Mouse (Mus musculus): ENCODE measurements around the gene Dhx36. TPM values are rescaled to one million over a fixed set of nuclear protein-coding genes. Genes with fewer than 3 reads are reported as not detected.

Gene Dhx36
- polyA plus RNA-seq, 1 experiment: 0.19 TPM

- H3K4me3 ChIP-seq (replicated peaks): no peak overlapping the region
- no peaks in the 10 kb centered on the region for H3K27me3 ChIP-seq (ENCODE audit: control insufficient read depth)
- H3K4me1 ChIP-seq (ENCODE audit: control insufficient read depth): peaks cover 4% of the 10 kb centered on the region; the same call in 1 of the 2 replicates
- no peaks in the 10 kb centered on the region for H3K9me3 ChIP-seq (ENCODE audit: control insufficient read depth, low read length)
- TF ChIP-seq TAL1 (IDR thresholded peaks at IDR 0.05; ENCODE audit: low read length) (no peak), GATA1 (IDR thresholded peaks at IDR 0.05; ENCODE audit: low read length) (no peak)
- peaks cover 67% of the 10 kb centered on the region for H3K36me3 ChIP-seq (ENCODE audit: control insufficient read depth)
Measured at GRCm38 (mm10) chr3:62464276-62464675, 42.5 kb downstream of the Dhx36 start.

GRCm38 (mm10) chr3:62459483-62459882 is 47.3 kb downstream of the Dhx36 start:
- H3K9me3 ChIP-seq (ENCODE audit: control insufficient read depth, low read length): no peaks in the 10 kb centered on the region
- peaks cover 26% of the 10 kb centered on the region for H3K36me3 ChIP-seq (ENCODE audit: control insufficient read depth)
- no peak overlapping the region for H3K4me3 ChIP-seq (replicated peaks)
- H3K4me1 ChIP-seq (ENCODE audit: control insufficient read depth): peaks cover 3% of the 10 kb centered on the region; the same call in 1 of the 2 replicates
- TF ChIP-seq GATA1 (IDR thresholded peaks at IDR 0.05; ENCODE audit: low read length) (no peak), TAL1 (IDR thresholded peaks at IDR 0.05; ENCODE audit: low read length) (no peak)
- H3K27me3 ChIP-seq (ENCODE audit: control insufficient read depth): no peaks in the 10 kb centered on the region

- H3K4me1 ChIP-seq (ENCODE audit: control insufficient read depth): no peaks in the 10 kb centered on the region
Measured at GRCm38 (mm10) chr3:62458284-62459013, 48.4 kb downstream of the Dhx36 start.

GRCm38 (mm10) chr3:62455854-62456253 is 51.0 kb downstream of the Dhx36 start:
- Histone ChIP-seq H3K4me1 (ENCODE audit: control insufficient read depth) (no peaks in the 10 kb centered on the region), H3K27me3 (ENCODE audit: control insufficient read depth) (no peaks in the 10 kb centered on the region), H3K36me3 (ENCODE audit: control insufficient read depth) (peaks cover 5% of the 10 kb centered on the region), H3K4me3 (replicated peaks) (no peak overlapping the region), H3K9me3 (ENCODE audit: control insufficient read depth, low read length) (no peaks in the 10 kb centered on the region)
- TF ChIP-seq GATA1 (IDR thresholded peaks at IDR 0.05; ENCODE audit: low read length) (no peak), TAL1 (IDR thresholded peaks at IDR 0.05; ENCODE audit: low read length) (no peak)

More at GRCm38 (mm10) chr3:62458284-62459013, 48.4 kb downstream of the Dhx36 start:
- TF ChIP-seq GATA1 (IDR thresholded peaks at IDR 0.05; ENCODE audit: low read length) (no peak), TAL1 (IDR thresholded peaks at IDR 0.05; ENCODE audit: low read length) (no peak)
- Histone ChIP-seq H3K9me3 (ENCODE audit: control insufficient read depth, low read length) (no peaks in the 10 kb centered on the region), H3K36me3 (ENCODE audit: control insufficient read depth) (peaks cover 17% of the 10 kb centered on the region), H3K4me3 (replicated peaks) (no peak overlapping the region), H3K27me3 (ENCODE audit: control insufficient read depth) (no peaks in the 10 kb centered on the region)

GRCm38 (mm10) chr3:62454096-62454495 is 52.7 kb downstream of the Dhx36 start:
- Histone ChIP-seq H3K9me3 (ENCODE audit: control insufficient read depth, low read length) (no peaks in the 10 kb centered on the region), H3K27me3 (ENCODE audit: control insufficient read depth) (no peaks in the 10 kb centered on the region)

GRCm38 (mm10) chr3:62452961-62453360 is 53.8 kb downstream of the Dhx36 start:
- Histone ChIP-seq H3K9me3 (ENCODE audit: control insufficient read depth, low read length) (no peaks in the 10 kb centered on the region), H3K27me3 (ENCODE audit: control insufficient read depth) (no peaks in the 10 kb centered on the region), H3K4me1 (ENCODE audit: control insufficient read depth) (no peaks in the 10 kb centered on the region), H3K36me3 (ENCODE audit: control insufficient read depth) (no peaks in the 10 kb centered on the region), H3K4me3 (replicated peaks) (no peak overlapping the region)
- no peak for TF ChIP-seq GATA1 (IDR thresholded peaks at IDR 0.05; ENCODE audit: low read length)
- no peak for TF ChIP-seq TAL1 (IDR thresholded peaks at IDR 0.05; ENCODE audit: low read length)

More at GRCm38 (mm10) chr3:62454096-62454495, 52.7 kb downstream of the Dhx36 start:
- no peak overlapping the region for H3K4me3 ChIP-seq (replicated peaks)
- H3K4me1 ChIP-seq (ENCODE audit: control insufficient read depth): no peaks in the 10 kb centered on the region
- H3K36me3 ChIP-seq (ENCODE audit: control insufficient read depth): no peaks in the 10 kb centered on the region
- TF ChIP-seq TAL1 (IDR thresholded peaks at IDR 0.05; ENCODE audit: low read length) (no peak), GATA1 (IDR thresholded peaks at IDR 0.05; ENCODE audit: low read length) (no peak)

- Histone ChIP-seq H3K4me1 (ENCODE audit: control insufficient read depth) (no peaks in the 10 kb centered on the region), H3K36me3 (ENCODE audit: control insufficient read depth) (no peaks in the 10 kb centered on the region), H3K4me3 (replicated peaks) (no peak overlapping the region), H3K27me3 (ENCODE audit: control insufficient read depth) (no peaks in the 10 kb centered on the region), H3K9me3 (ENCODE audit: control insufficient read depth, low read length) (no peaks in the 10 kb centered on the region)
- TF ChIP-seq TAL1 (IDR thresholded peaks at IDR 0.05; ENCODE audit: low read length) (no peak), GATA1 (IDR thresholded peaks at IDR 0.05; ENCODE audit: low read length) (no peak)
Measured at GRCm38 (mm10) chr3:62449871-62450496, 56.8 kb downstream of the Dhx36 start.

- TF ChIP-seq GATA1 (IDR thresholded peaks at IDR 0.05; ENCODE audit: low read length) (no peak), TAL1 (IDR thresholded peaks at IDR 0.05; ENCODE audit: low read length) (no peak)
- Histone ChIP-seq H3K9me3 (ENCODE audit: control insufficient read depth, low read length) (no peaks in the 10 kb centered on the region), H3K4me3 (replicated peaks) (no peak overlapping the region), H3K27me3 (ENCODE audit: control insufficient read depth) (no peaks in the 10 kb centered on the region), H3K36me3 (ENCODE audit: control insufficient read depth) (no peaks in the 10 kb centered on the region), H3K4me1 (ENCODE audit: control insufficient read depth) (no peaks in the 10 kb centered on the region)
Measured at GRCm38 (mm10) chr3:62447151-62447550, 59.7 kb downstream of the Dhx36 start.

- Histone ChIP-seq H3K27me3 (ENCODE audit: control insufficient read depth) (no peaks in the 10 kb centered on the region), H3K4me3 (replicated peaks) (no peak overlapping the region), H3K4me1 (ENCODE audit: control insufficient read depth) (no peaks in the 10 kb centered on the region), H3K36me3 (ENCODE audit: control insufficient read depth) (no peaks in the 10 kb centered on the region), H3K9me3 (ENCODE audit: control insufficient read depth, low read length) (no peaks in the 10 kb centered on the region)
- no peak for TF ChIP-seq TAL1 (IDR thresholded peaks at IDR 0.05; ENCODE audit: low read length)
- TF ChIP-seq GATA1 (IDR thresholded peaks at IDR 0.05; ENCODE audit: low read length): no peak
Measured at GRCm38 (mm10) chr3:62446271-62446670, 60.5 kb downstream of the Dhx36 start.

Data from erythroblast, embryonic 14.5 days (primary cell).